Mouse (Mus musculus) layer of hippocampus, postnatal 10 days (tissue): ENCODE measurements around the gene Sh3pxd2a. TPM values are rescaled to one million over a fixed set of nuclear protein-coding genes. Genes with fewer than 3 reads are reported as not detected.

ENCODE experiments used
- DNase-seq, 2 experiments: peaks; one replicate each; pipeline ENCODE4 v3.0.0; 2021; ENCODE audit warnings: low spot score in 2 of 2
- total RNA-seq, 2 experiments: library from RNA; stranded (reverse); gene quantifications; 2 replicates each; pipeline ENCODE4 v1.2.3; 2021

Gene Sh3pxd2a
- total RNA-seq, 2 experiments from 2014 or later, result 28.0 to 29.1 TPM

DNA sequence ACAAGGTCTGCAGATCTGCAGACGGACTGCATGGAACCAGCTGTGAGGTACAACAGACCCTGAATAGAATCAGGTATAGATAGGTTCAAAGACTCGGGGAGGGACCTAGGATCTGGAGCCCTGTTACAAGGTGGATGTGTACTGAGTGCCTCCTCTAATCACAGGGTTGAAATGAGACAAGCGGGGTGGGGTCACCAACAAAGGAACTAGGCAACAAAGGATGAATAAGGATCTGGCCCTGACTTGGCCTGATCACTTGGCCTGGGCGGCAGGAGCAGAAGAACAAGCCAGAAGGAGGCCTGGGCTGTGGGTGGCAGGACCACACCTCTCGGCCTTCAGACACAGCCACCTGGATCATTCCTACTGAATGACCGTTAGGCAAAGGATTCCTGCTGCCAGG lies 178.6 kb downstream of the Sh3pxd2a start:
- no peak for DNase-seq

- no peak for DNase-seq
These were observed 181.4 kb downstream of the Sh3pxd2a start for GRCm38 (mm10) chr19:47282688-47283215.

GRCm38 (mm10) chr19:47282050-47282454 lies 182.1 kb downstream of the Sh3pxd2a start:
- DNase-seq, result no peak

- DNase-seq, result peak in 1 of 2 experiments; percentile 33
These were observed 183.3 kb downstream of the Sh3pxd2a start for GRCm38 (mm10) chr19:47280894-47281293.

- DNase-seq, result peak; percentile 83 to 91
These were observed 184.2 kb downstream of the Sh3pxd2a start for GRCm38 (mm10) chr19:47279788-47280532.

GRCm38 (mm10) chr19:47279372-47279771 lies 184.8 kb downstream of the Sh3pxd2a start:
- no peak for DNase-seq

DNA sequence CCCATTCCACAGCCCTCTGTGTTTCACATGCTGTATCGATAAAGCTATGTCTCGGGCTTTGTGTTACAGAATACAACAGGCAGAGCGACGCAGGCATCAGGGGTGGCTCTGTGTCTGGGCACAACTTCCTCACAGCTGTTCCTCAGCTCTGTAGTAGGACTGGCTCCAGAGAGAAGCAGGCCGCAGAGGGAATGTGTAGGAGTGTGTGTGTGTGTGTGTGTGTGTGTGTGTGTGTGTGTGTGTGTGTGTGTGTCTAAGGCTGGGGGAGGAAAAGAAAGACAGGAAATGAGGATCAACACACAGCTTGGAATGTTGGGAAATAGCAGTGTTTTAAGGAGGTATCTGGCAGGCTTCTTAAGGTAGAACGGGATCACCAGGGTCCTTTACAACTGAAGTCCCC lies 187.5 kb downstream of the Sh3pxd2a start:
- peak; percentile 51 to 64 for DNase-seq

DNA sequence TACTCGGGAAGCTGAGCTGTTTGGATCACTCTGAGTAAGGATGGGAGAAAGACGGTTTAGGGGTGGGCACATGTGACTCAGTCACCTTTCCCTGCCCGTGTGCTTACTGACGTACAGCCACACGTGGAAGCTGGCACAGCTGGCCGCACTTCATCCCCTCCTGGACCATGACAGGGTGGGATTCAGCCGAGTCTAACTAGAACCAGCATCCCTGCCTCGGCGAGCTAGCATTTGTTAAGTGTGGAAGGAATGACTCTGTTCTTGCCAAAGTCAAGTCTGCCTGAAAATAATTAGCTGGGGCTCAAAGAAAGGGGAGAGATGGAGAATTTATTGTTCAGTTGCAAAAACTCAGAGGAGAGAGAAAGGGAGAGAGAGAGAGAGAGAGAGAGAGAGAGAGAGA lies 193.7 kb downstream of the Sh3pxd2a start:
- no peak for DNase-seq

DNA sequence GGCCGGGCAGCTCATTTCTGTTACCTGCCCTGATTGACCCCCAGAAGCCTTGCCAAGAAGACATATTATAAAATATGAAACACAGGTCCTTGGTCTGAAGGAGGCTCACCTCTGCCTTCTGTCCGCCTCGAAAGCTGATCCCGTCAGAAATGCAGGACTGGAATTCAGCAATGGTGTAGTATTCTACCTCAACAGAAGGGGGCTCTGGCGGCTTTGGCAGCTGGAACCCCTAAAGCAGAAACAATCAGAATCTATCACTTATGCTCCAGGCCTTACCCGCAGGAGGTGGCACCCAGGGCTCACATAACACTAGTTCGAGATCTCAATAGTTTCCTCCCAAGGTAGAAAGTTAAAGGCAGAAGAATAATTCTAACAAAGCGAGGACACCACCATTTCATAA lies 194.5 kb downstream of the Sh3pxd2a start:
- peak; percentile 38 to 59 for DNase-seq

DNA sequence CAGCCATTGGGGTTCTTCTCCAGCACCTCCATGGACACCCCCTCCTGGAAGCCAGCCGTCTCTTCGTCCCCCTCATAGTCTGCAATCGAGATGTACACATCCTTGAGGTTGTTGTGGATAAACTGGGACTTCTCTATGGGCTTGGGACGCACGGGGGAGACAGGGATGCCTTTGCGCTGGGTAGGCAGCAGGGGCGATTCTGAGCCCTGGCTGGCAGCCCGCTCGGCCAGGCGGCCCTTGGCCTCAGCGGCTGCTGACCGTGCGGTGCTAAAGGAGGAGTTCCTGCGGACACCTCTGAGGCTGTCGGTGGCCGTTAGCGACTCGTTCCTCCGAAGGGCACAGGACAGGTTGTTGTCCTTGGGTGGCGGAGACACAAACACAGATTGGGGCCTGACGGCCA lies 197.1 kb downstream of the Sh3pxd2a start:
- DNase-seq, result no peak

GRCm38 (mm10) chr19:47266070-47266801 lies 198.0 kb downstream of the Sh3pxd2a start:
- DNase-seq, result no peak

- DNase-seq, result peak; percentile 81 to 85
These were observed 199.7 kb downstream of the Sh3pxd2a start for GRCm38 (mm10) chr19:47264322-47265092.

DNA sequence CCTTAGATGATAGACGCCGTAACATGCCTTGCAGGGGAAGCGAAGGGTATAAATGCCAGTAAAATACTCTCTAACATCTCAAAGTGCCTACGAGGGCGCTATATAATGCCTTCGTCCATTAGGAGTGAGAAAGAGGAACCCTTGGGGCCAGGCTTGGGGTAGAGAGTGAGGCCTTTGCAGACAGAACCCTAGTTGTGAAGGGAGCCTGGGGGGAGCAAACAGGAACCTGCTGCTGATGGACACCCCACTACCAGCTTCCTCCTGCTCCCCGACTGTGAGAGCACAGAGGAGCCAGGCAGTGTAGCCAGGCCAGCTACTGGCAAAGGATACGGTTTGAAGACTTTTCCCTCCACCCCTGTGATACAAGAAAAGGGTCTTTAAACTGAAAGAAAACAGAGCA lies 200.6 kb downstream of the Sh3pxd2a start:
- no peak for DNase-seq

DNA sequence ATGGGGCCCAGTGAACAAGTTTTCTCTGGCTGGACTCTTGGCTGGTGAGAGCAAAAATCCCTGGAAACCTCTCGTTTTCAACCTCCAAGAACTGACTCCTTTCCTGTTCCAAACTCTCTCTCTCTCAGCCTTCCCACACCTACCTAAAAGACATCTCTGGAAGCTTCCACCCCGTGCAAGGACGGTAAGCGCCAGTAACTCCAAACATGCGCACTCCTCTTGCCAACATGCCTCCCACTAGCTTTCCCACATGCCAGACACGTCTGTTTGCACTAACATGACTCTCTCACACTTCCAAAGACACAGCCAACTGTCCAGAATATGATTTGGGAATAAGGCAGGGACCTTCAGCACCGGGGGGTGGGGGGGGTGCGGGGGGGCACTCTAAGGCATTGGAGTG lies 203.0 kb downstream of the Sh3pxd2a start:
- no peak for DNase-seq

- DNase-seq, result no peak
These were observed 204.6 kb downstream of the Sh3pxd2a start for GRCm38 (mm10) chr19:47259581-47259980.

DNA sequence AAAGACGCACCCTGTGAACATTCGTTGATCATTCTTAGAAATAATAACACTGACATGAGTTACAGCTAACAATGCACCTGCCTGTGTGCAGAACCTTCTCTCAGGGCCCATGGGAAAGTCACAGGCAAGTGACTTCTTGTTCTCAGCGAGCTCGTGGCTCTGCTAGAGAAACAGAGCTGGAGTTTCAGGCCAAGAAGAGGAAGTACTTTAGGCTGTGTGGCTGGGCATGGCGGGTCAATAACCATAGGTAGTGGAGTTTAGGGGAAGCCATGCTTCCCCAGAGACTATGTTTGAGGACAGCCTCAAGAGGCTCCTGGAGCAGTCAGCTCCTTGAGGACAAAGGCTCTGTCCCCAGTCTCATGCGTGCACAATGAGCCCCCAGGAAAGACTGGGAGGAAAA lies 208.3 kb downstream of the Sh3pxd2a start:
- no peak for DNase-seq

- DNase-seq, result no peak
These were observed 209.2 kb downstream of the Sh3pxd2a start for GRCm38 (mm10) chr19:47255036-47255435.

GRCm38 (mm10) chr19:47253053-47253628 lies 211.1 kb downstream of the Sh3pxd2a start:
- DNase-seq, result no peak

- no peak for DNase-seq
These were observed 213.3 kb downstream of the Sh3pxd2a start for GRCm38 (mm10) chr19:47250931-47251330.

DNA sequence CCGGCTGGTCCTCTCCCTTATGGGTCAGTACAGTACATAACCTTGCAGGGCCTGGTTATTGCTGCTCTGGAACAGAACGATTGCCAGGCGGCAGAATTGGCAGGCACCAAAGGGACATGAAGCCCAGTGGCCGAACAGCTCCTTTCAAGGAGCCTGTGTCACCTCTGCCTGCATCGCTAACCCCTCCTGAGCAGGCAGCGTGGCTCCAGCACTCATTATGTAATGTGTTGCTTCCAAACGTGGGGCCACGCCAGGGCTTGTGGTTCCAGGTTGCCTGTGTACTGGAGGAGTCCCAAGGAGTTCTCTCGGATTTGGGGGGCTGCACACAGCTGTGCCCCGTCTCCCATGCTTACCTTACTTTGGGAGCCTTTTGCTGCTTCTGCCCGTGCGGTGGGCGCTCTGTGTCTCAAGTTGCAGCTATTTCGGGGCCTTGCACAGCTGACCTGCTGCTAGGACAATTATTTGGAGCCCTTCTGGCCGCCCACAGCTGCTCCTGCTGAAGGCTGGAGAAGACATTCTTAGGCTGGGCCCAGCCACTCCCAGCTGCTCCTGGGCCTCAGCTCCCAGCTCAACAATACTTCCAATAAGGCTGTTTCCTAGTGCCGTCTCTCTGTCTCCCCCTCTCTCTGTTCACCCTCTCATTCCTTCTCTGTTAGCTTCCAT lies 215.2 kb downstream of the Sh3pxd2a start:
- DNase-seq, result no peak

GRCm38 (mm10) chr19:47248296-47248695 lies 215.9 kb downstream of the Sh3pxd2a start:
- no peak for DNase-seq
